Mouse (Mus musculus): ENCODE measurements around the gene Sec16b.

Gene Sec16b

DNA sequence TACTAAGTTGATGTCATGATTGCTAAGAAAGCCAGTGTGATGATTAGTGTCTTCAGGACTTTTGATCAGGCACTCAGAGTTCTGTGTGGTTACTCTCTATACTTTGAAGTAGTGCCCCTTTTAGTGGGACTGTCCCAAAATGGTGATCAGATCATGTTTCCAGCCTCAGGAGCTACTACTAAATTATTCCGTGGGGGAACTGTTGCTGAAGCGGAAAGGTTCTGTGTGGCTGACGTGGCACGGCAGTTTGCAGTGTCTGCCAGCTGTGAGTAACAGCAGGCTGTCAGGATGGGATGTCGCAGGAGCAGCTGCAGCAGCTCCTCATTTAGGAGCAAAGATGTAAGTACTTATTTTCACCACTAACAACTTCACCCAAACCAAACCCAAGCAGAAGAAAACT is at the start of gene Sec16b:
Sec16b (plus strand) TSS at position 207 of the 400 bp plus-strand sequence.
- in situ Hi-C loops (cut with MseI, MboI) = no loop called here

DNA sequence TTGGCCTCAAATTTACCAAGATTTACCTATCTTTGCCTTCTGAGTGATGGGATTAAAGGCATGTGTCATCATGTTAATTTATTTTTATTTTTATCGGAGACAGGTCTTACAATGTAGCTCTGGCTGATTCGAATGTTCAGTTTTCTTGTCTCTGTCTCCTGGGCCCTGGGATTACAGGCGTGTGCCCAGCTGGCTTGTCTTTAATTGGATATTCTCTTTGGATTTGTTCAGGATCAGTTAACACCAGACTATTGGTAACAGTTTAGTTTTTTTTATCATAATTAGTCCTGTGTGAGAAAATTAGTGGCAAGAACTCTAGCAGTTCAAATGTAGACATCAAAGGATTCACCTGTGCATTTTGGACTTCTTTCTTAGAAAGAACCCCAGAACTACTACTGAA is 48.7 kb upstream of the Sec16b start:
- in situ Hi-C loops (cut with MseI, MboI) = no loop called here

DNA sequence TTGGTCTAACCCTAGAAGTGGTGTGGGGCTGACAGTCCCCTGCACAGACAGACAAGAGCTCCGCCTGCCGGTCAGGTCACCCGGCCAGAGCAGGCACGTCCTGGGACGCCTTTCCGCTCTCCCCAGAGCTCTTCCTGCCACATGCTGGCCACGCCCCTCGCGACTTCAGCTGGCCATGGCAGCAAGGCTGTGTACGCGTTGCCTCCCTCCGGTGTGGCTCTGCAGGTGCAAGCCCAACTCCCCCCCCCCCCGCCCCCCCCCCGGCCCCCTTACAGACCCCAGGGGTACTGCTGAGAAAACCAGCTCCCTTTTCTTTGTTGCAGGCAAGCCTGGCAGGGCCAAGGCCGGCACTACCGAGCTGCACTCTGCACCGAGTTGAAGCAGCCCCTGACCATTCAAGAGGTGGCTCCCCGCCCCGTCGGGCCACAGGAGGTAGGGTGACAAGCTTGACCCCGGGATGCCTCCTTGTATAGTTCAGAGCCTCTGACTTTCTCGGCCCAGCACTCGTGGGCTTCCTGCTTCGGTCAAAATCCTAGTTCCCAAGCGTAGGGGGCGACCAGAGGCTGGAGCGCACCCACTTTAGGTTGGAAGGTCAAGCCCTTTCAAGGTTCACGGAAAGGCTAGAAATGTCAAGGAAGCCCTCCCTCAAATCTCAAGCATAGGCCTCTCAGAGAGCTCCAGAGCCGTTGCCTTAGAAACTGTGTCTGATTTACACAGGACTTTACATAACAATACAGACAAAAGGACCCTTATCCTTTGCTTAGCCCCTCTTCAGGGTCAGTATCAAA is 47.9 kb upstream of the Sec16b start, which contains the start of gene Cryzl2:
Cryzl2 (plus strand) TSS at position 157 of the 788 bp plus-strand sequence.
- in situ Hi-C loops (cut with MseI, MboI) = no loop called here

DNA sequence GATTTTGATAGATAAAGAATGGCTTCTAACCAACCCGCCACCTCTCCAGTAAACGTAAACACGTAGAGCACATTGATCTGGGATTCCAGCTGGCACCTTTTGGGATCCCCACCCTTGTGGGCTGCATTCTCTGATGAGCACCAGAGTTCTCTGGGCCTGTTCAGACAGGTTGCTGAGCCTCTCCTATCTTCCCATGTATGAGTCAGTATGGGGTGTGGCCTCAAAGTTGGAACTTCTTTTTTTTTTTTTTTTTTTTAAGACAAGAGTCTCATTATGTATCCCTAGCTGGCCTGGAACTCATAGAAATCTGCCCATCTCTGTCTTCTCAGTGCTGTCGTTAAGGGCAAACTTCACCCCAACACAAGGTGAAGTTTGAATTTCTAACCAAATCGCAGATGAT is 46.6 kb upstream of the Sec16b start:
- in situ Hi-C loops (cut with MseI, MboI) = no loop called here

DNA sequence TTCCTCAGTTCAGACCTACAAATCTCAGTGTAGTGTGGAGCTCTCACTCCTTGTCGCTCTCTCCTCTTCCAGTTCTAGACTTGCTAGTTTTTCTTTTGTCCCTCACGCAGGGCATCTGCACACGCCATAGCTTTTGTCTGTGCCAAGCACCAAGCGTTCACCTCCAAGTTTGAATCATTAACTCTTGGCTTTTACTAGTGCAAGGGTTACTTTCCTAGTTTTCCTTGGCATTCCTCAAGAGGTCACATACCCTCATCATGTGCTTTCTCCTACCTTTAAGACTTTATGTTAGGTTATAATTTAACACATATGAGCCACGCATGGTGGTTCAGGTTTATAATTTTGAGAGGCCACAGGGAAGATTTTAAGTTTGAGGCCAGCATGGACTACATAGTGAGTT is 45.3 kb upstream of the Sec16b start:
- in situ Hi-C loops (cut with MseI, MboI) = no loop called here

DNA sequence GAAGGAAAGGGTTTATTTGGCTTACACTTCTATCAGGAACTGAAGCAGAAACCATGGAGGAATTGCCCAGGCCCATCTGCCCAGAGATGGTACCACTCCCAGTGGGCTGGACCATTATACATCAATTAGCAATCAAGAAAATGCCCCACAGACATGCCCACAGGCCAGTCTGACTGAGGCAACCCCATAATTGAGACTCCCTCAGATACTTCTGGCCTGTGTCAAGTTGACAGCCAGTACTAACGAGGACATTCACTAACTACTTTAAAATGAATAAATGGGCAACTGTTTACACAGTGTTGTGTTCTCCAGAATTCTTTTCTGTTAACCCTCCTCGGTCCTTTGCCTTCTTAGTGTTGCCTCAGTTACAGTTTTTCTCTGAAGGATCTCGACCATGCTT is 44.2 kb upstream of the Sec16b start:
- in situ Hi-C loops (cut with MseI, MboI) = no loop called here

DNA sequence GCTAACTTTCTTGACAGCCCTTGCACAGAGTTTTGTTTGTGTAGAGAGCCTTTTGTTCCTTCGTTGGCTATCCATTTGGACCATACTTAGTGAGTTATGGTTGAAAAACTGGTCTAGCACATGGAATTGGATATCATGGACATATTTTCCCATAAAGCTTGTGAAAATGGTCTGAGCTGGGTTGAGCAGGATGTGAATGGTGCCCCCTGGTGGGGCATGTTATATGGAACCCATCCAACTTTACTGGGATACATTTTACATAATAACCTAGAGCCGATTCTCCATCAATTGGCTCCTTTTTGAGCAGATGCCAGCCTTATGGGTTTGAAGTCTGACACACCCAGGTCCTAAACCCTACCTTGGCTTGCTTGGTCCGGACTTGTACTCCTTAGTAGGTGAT is 41.3 kb upstream of the Sec16b start:
- in situ Hi-C loops (cut with MseI, MboI) = no loop called here

DNA sequence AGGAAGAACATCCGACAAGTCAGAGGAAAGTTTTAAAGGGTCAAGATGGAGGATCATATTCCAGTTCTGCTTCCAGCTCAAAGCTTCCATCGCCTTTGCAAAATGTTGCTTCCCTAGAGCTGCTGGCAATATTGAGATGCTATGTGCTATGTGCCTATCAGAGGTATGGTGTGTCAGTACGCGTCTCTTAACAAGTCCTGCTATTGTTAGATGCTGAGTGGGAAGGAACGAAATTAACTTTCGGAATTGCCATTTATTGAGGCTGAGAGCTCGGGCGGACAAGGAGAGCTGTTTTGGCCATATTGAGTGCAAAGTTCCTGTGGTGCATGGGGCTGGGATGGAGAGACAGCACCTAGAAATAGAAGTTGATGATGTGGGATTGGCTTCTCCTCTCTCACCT is 38.7 kb upstream of the Sec16b start:
- in situ Hi-C loops (cut with MseI, MboI) = no loop called here

DNA sequence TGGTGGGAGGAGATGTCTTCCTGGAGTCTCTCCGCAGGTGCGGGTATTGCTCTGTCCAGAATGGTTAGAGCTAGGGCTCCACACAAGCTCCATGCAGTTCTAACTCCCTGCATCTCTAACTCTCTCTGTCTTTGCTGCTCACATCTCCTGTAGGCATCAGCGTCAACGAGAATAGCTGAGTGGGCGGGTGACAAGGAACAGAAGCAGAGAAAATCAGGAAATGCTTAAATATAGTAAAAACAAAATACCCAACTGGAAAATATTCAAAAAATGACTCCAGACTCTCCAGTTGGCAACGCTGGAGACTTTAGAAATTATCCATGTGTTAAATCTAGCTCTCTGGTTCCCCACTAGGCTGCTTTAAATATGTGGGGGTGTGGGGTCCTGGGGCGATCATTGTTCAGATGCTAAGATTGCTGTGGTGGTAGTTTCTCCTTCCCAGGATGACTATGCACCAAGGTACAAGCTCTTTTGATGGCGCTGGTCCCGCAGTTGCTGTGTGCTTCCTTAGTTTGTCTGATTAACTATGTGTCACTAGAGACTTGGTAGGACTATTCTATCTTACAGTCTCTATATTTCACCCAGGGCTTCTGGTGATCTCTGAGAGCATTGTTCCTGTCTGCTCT is 35.7 kb upstream of the Sec16b start:
- in situ Hi-C loops (cut with MseI, MboI) = no loop called here

DNA sequence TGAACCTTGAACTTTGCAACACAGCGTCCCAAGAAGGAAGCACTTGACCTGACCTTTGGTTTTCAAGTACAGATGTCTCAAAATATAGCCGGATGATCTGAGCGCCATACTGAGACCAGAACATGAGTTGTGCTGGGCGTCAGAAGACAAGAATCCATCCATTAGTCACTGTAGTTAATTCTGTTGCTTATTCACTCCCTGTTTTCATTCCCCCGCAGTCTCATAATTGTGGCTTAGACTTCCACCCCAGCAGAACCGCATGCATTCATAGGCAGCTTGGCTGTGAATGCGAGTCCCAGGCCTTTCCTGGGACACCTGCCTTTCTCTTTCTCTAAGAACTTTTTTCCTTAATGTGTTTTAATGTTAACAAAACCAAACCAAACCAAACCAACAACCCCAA is 33.8 kb upstream of the Sec16b start:
- in situ Hi-C loops (cut with MseI, MboI) = no loop called here

DNA sequence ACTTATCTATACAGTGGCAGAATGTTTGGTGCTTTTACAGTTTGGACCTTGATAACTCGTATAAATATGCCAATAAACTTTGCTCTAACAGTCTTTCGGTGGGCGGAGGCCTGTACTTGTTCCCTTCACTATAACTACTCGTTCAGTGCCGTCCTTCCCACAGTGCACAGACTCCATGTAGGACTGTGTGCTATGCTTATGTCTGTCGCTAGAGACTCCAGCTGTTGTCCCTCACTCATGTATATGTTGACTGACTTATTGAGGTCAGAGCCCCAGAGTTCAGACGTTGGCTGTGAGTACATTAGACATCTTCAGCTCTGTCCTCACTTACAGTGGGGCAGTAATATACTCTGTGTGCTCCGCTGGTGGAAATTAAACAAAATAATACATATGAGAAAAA is 31.7 kb upstream of the Sec16b start:
- in situ Hi-C loops (cut with MseI, MboI) = no loop called here

DNA sequence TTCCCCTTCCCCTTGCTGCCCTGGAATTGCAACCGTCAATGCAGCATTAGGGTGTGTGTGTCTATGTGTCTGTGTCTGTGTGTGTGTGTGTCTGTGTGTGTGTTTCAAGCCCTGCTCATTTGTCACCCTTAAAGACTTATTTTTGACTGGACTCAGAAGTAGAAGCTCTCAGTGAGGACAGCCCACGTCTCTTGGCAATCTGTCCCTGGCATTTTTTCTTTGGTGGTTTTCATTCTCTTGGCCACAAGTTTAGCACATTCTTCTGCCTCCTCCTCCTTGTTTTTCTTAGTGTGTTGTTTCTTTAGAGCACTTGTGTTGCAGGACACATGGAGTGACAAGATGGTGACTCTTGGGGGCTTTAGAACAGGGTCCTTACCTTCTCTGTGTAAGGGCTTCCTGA is 30.3 kb upstream of the Sec16b start:
- in situ Hi-C loops (cut with MseI, MboI) = no loop called here

DNA sequence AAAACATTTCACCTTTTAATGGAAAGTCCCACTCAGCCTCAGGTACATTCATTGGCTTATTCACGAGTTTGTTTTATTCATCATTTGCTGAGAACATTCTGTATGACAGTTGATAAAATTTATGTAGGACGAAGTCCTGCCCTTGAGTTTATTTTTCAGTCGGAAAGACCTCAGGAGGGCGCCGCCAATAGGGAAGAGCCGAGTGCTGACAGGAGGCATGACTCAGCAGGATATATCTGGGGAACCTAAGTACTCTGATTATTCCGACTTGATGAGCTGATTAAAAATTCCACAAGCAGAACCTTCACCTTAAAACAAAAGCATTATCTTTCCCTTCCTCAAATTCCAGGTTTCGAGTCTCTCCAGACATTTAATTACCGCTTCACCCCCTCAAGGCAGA is 26.4 kb upstream of the Sec16b start:
- in situ Hi-C loops (cut with MseI, MboI) = no loop called here

DNA sequence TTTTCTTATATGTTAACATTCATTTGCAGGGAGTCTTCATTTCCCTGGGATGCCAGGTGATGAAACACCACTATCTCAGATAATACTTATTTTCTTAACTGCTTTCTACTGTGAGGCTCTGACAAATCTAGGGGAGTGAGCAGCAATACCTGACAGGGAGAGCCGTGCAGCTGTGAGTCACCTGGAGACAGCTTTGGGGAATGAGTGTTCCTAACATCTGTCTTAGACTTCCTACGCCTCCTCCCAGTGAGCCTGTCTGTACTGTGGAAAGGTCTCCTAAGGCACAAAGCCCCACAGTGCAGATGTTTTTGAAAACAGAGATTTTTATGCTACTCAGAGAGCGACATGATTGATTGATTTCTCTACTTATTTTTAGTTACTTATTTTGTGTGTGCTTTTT is 25.6 kb upstream of the Sec16b start:
- in situ Hi-C loops (cut with MseI, MboI) = no loop called here

DNA sequence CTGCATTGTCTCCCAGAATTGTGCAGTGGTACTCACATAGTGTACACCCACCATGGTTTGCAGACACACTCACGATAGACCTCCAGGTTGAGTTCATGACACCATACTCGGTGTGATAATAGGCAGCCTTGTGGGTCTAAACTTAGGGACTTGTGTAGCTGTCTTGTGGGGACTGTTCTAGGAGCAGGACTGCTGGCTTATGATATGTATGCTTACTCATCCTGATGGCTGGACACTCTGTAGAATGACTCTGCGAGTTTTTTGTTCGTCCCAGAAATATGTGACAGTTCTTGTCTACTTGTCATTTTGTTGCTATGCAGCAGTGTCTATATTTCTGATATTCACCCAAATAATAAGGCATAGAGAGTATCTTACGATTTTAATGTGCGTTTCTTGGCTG is 24.9 kb upstream of the Sec16b start:
- in situ Hi-C loops (cut with MseI, MboI) = no loop called here

DNA sequence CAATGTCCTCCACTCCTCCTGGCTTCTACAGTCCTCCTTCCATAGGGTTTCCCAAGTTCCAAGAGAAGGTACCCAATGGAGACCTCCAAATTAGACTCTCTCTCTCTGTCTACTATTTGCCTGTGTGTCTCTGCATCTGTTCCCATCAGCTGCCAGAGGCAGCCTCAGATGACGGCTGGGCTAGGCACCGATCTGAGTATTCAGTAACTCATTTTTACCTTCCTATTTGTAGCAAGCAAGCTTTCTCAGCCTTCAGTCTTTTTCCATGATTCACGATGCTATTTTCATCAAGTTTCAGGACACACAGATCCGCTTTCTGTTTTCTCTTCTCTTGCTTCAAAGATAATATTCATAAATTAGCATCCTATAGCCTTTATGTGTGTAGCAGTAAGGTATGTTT is 22.4 kb upstream of the Sec16b start:
- in situ Hi-C loops (cut with MseI, MboI) = no loop called here

DNA sequence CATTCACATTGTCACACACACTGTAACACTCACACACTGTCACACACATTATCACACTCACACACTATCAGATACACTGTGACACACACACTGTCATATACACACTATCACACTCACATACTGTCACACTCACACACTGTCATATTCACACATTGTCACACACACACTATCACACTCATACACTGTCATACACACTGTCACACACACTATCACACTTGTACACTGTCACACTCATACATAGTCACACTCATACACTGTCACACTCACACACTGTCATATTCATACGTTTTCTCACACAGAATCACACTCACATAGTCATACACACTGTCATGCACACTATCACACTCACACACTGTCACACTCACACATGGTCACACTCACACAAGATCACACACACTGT is 5.9 kb upstream of the Sec16b start:
- in situ Hi-C loops (cut with MseI, MboI) = no loop called here

DNA sequence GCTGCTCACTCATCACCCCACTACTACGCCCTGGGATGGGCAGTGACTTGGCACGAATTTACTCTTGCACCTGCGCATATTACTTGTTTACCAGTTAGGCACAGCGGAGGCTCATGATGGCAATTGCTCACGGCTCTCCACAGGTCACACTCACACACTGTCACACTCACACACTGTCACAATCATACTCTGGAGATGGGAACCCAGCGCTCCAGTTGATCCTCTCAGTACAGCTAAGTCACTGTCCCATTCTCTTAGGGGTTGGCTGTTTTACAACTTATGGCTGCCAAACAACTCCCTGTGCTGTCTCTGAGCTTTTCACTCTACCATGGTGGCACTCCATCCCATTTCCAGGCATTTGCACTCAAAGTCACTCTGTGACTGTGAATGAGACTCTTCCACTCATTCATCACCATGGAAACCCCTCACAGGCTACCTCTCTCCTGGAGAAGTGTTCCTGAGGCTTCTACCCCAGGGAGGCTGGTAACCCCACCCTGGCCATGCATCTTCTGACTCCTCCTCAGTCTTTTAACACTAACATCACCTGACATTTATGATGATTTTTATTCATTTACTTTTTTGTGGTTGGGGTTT is 5.1 kb upstream of the Sec16b start:
- in situ Hi-C loops (cut with MseI, MboI) = no loop called here

DNA sequence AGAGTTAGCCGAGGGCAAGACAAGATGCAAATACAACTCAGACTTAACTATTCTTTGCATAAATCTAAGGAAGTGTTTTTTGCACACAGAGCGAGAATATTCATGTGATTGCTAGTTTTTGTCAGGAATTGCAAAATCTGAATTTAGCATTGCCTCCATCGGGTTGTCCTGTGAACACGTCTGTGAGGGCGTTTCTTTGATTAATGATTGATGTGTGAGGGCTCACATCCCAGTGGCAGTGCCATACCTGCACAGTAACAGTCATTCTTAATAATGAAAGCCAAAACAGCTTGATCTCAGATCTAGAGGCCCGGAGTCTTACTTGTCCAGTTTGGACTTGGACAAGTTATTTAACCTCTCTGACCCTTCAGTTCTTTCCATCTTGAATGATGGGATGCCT is 3.5 kb upstream of the Sec16b start:
- in situ Hi-C loops (cut with MseI, MboI) = no loop called here

DNA sequence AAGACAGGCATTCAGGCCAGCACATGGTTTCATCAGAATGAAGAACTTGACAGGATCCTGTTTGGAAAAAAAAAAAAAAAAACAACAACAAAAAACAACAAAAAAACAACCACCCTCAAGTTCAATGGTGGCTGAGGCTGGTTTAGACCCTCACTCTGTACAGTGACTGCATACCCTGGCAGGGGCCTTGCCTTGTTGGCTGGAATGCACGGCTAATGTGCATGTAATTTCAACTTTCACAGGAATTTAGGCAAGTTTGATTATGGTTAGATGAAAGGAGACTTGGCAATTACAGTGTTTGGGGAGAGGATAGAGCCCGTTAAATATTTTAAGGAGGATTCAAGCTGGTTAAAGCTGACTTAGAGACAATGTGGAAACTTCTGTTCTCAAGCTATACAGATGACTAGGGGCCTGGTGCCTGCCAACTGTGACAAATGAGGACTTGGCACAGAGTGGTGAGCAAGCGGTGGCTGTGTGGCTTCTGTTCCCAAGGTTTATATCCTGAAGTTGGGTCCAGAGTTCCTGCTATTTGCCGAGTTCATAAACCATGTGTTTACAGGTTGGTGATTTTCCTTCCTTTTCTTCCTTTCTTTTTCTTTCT is 567 bp downstream of the Sec16b start:
- in situ Hi-C loops (cut with MseI, MboI) = no loop called here

DNA sequence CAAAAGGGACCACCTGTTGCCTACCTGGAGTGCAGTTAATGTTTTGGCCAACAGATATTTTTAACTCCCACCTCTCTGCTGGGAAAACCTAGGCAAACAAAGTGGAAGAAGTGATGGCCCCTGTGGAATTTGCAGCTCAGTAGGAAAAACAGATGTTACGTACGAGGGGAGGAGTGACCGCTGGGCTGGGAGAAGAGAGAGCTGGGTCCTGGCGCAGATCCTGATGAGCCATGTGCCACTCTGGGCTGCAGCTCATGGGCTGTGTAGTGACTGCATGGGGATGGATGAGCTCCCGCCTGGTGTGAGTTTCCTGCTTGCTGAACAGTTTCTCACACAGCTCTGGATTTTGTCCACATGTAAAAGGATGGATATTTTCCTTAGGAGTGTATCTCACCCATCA is 1.3 kb downstream of the Sec16b start:
- in situ Hi-C loops (cut with MseI, MboI) = no loop called here

DNA sequence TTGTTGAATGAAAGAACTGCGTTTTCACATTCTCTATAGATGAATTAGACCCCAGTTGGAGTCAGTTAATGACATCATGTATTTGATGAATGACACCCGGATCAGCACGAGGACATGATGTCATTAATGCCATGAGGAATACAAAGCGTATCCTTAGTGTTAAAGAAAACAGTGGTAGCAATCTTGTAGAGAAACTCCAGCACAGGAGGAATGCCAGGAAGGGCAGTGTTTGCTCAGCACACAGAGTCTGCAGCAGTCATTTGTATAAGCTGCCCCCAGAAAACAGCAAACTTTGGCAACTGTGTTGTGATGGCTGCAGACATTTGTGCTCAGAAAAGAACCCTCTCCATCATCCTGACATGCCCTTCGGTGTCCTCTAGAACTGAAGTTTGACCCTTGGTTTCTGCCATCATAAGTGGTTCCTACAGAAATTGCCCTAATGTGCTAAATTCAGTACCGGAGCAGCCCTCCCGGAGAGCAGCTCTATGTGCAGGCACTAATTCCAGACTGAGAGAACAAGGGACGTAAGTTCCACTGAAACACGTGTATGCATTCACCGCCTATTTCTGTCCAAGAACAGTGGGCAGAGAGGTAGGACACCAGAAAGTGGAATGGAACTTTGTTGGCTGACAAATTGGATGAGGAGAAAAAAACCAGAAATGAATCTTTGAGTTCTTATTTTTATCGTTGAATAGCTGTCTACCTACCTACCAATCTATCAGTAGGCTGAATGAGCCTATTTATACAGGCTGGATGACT is 6.3 kb downstream of the Sec16b start:
- in situ Hi-C loops (cut with MseI, MboI) = no loop called here

Measured in mouse trophoblast stem cell (cell line).